Mouse (Mus musculus): ENCODE data around the gene Plxna1.

The Plxna1 gene

GRCm38 (mm10) chr6:89333964-89334702, 28.3 kb downstream of the Plxna1 start:
- DNase-seq (ENCODE audit: low spot score) = no peak

GRCm38 (mm10) chr6:89330957-89331356, 31.5 kb downstream of the Plxna1 start:
- no peak for DNase-seq (ENCODE audit: low spot score)

- no peak for DNase-seq (ENCODE audit: low spot score)
Observed at GRCm38 (mm10) chr6:89328634-89329033, 33.8 kb downstream of the Plxna1 start.

GRCm38 (mm10) chr6:89327746-89328491, 34.5 kb downstream of the Plxna1 start:
- no peak for DNase-seq (ENCODE audit: low spot score)

- no peak for DNase-seq (ENCODE audit: low spot score)
Observed at GRCm38 (mm10) chr6:89324842-89325241, 37.6 kb downstream of the Plxna1 start.

GRCm38 (mm10) chr6:89315263-89315662, 47.2 kb downstream of the Plxna1 start:
- no peak for DNase-seq (ENCODE audit: low spot score)

GRCm38 (mm10) chr6:89311518-89311917, 50.9 kb downstream of the Plxna1 start:
- DNase-seq (ENCODE audit: low spot score) = no peak

GRCm38 (mm10) chr6:89310236-89310635, 52.2 kb downstream of the Plxna1 start:
- DNase-seq (ENCODE audit: low spot score) = no peak

GRCm38 (mm10) chr6:89308213-89308973, 54.0 kb downstream of the Plxna1 start:
- DNase-seq (ENCODE audit: low spot score) = no peak

GRCm38 (mm10) chr6:89304375-89305058, 57.9 kb downstream of the Plxna1 start:
- no peak for DNase-seq (ENCODE audit: low spot score)

GRCm38 (mm10) chr6:89299818-89300217, 62.6 kb downstream of the Plxna1 start:
- no peak for DNase-seq (ENCODE audit: low spot score)

- DNase-seq (ENCODE audit: low spot score) = no peak
Observed at GRCm38 (mm10) chr6:89296909-89297695, 65.3 kb downstream of the Plxna1 start.

- no peak for DNase-seq (ENCODE audit: low spot score)
Observed at GRCm38 (mm10) chr6:89296001-89296709, 66.3 kb downstream of the Plxna1 start.

- no peak for DNase-seq (ENCODE audit: low spot score)
Observed at GRCm38 (mm10) chr6:89294621-89295020, 67.8 kb downstream of the Plxna1 start.

- no peak for DNase-seq (ENCODE audit: low spot score)
Observed at GRCm38 (mm10) chr6:89291494-89291893, 70.9 kb downstream of the Plxna1 start.

GRCm38 (mm10) chr6:89288156-89288555, 74.3 kb downstream of the Plxna1 start:
- DNase-seq (ENCODE audit: low spot score) = peak; percentile 55

- DNase-seq (ENCODE audit: low spot score) = peak; percentile 58
Observed at GRCm38 (mm10) chr6:89286700-89287428, 75.6 kb downstream of the Plxna1 start.

- no peak for DNase-seq (ENCODE audit: low spot score)
Observed at GRCm38 (mm10) chr6:89286286-89286655, 76.1 kb downstream of the Plxna1 start.

GRCm38 (mm10) chr6:89285561-89286285, 76.7 kb downstream of the Plxna1 start:
- DNase-seq (ENCODE audit: low spot score) = no peak
